In the genomic region with DNA sequence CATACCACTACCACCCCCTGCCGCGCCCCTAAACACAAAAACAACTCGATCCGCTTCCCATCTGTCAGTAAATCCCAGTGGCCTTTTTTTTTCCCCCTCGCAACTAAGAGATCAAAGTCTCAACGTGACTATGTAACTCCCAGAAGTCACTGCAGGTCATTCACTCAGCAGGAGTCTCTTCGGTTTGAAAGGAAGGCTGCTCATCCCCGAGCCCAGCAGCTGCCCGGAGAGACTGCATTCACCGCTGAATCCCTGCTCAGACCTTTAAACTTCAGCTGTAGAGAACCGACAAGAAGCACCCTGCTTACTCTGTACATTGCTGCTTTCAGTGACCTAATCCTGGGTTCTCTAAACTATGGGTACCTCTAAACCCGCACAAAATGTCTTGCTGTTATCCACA, we compare ENCODE assay signal across 9 mouse cellular contexts. TPM values are rescaled to one million over a fixed set of nuclear protein-coding genes. Genes with fewer than 3 reads are reported as not detected.
DNase-seq lines count a peak whose midpoint lies in the region; ATAC-seq lines count a peak whose summit lies in the region.
"Had no signal": no experiment of that assay in that cellular context is flagged by ENCODE, and none has a peak within 500 bp of the region (broad histone marks: within the 10 kb centered on the region; RNA-seq: fewer than 3 reads in every experiment).

No protein-coding gene starts in this region.

- H3K27ac ChIP-seq in heart, embryonic 14.5 days (replicated peaks in 1 of 2; ENCODE audit: control insufficient read depth in 1 of 2, insufficient read depth in 1 of 2, low read depth in 2 of 2, low read length in 2 of 2) = no peak overlapping the region
- no peak overlapping the region for H3K27ac ChIP-seq in forebrain, embryonic 14.5 days (ENCODE audit: low read depth, low read length)
- no peak overlapping the region for H3K27ac ChIP-seq in neural tube, embryonic 12.5 days

- H3K4me3 ChIP-seq in heart, embryonic 14.5 days (ENCODE audit: control insufficient read depth in 1 of 2, insufficient read depth in 1 of 2, low read depth in 1 of 2, low read length in 2 of 2) = no peak overlapping the region
- no peak overlapping the region for H3K4me3 ChIP-seq in forebrain, embryonic 14.5 days (ENCODE audit: low read depth, low read length)
- H3K4me3 ChIP-seq in neural tube, embryonic 12.5 days = no peak overlapping the region

- WGBS in heart, embryonic 14.5 days = 22% methylated on average over 12 of the region's 12 CpGs
- 2% methylated on average over 12 of the region's 12 CpGs for WGBS in forebrain, embryonic 14.5 days
- under 1% methylated on average over 12 of the region's 12 CpGs for WGBS in neural tube, embryonic 12.5 days

- no peaks in the 10 kb centered on the region for H3K27me3 ChIP-seq in heart, embryonic 14.5 days (ENCODE audit: control insufficient read depth, insufficient read depth, low read length)
- no peaks in the 10 kb centered on the region for H3K27me3 ChIP-seq in forebrain, embryonic 14.5 days (replicated peaks; ENCODE audit: control insufficient read depth, insufficient read depth, low read length)
- H3K27me3 ChIP-seq in neural tube, embryonic 12.5 days (replicated peaks) = no peaks in the 10 kb centered on the region

- no peaks in the 10 kb centered on the region for H3K9me3 ChIP-seq in heart, embryonic 14.5 days (ENCODE audit: control insufficient read depth, low read length)
- H3K9me3 ChIP-seq in forebrain, embryonic 14.5 days (replicated peaks; ENCODE audit: control insufficient read depth, low read length) = no peaks in the 10 kb centered on the region
- H3K9me3 ChIP-seq in neural tube, embryonic 12.5 days = no peaks in the 10 kb centered on the region

- H3K36me3 ChIP-seq in heart, embryonic 14.5 days (ENCODE audit: control insufficient read depth, insufficient read depth, low read length) = peaks cover 84% of the 10 kb centered on the region
- no peaks in the 10 kb centered on the region for H3K36me3 ChIP-seq in forebrain, embryonic 14.5 days (ENCODE audit: control insufficient read depth, insufficient read depth, low read length)
- H3K36me3 ChIP-seq in neural tube, embryonic 12.5 days = no peaks in the 10 kb centered on the region

- no peak for ATAC-seq in heart, embryonic 14.5 days (ENCODE audit: insufficient number of reproducible peaks, insufficient read depth, low FRiP score, low read depth)
- ATAC-seq in forebrain, embryonic 14.5 days = peak; percentile 29; the same call in 1 of the 2 replicates
- ATAC-seq in neural tube, embryonic 12.5 days (ENCODE audit: low FRiP score, low read depth) = peak; percentile 29
- ATAC-seq: CD4-positive, CD25-positive, alpha-beta regulatory T cell, adult 4 months had no signal

- H3K9ac ChIP-seq in heart, embryonic 14.5 days (ENCODE audit: low read length) = no peak overlapping the region
- H3K9ac ChIP-seq in forebrain, embryonic 14.5 days (ENCODE audit: low read length) = 0 out of 2 replicates have a peak overlapping the region, but pooled peaks have one; percentile 10
- no peak overlapping the region for H3K9ac ChIP-seq in neural tube, embryonic 12.5 days

- no peaks in the 10 kb centered on the region for H3K4me1 ChIP-seq in heart, embryonic 14.5 days (ENCODE audit: control insufficient read depth in 2 of 2, insufficient read depth in 2 of 2, low read length in 2 of 2)
- H3K4me1 ChIP-seq in forebrain, embryonic 14.5 days (ENCODE audit: control insufficient read depth, insufficient read depth, low read length) = no peaks in the 10 kb centered on the region
- H3K4me1 ChIP-seq in neural tube, embryonic 12.5 days = peaks cover 18% of the 10 kb centered on the region; the same call in 1 of the 2 replicates

- DNase-seq in heart, adult 11 months = no peak
- peak; percentile 51 for DNase-seq in forebrain, embryonic 14.5 days (ENCODE audit: low spot score)
- peak; percentile 46 to 48 for DNase-seq in kidney, postnatal 36 days
- no peak for DNase-seq in thymus, postnatal 14 days
- DNase-seq in B cell, adult 2 months = no peak
- DNase-seq in layer of hippocampus, adult 18-20 months (ENCODE audit: low spot score in 2 of 2) = no peak

- H3K4me2 ChIP-seq in heart, embryonic 14.5 days (ENCODE audit: low read length) = peak overlapping the region; percentile 23; the same call in 1 of the 2 replicates
- peak overlapping the region; percentile 33 for H3K4me2 ChIP-seq in forebrain, embryonic 14.5 days (ENCODE audit: low read length)
- H3K4me2 ChIP-seq in neural tube, embryonic 12.5 days (replicated peaks) = peak overlapping the region; percentile 49

RNA-seq across cellular contexts. Expression of a gene that starts 31.4 kb away (rescaled TPM):
- 45.2 and 46.8 TPM in 2 replicates for polyA plus RNA-seq in heart, embryonic 14.5 days (2014; fragmentation: Nextera tagmentation; extraction: Ambion mirVana)
- 0.54 and 0.57 TPM in 2 replicates for polyA plus RNA-seq in forebrain, embryonic 14.5 days (2014; fragmentation: Nextera tagmentation; extraction: Ambion mirVana)
- 3.8 and 4.0 TPM in 2 replicates for polyA plus RNA-seq in neural tube, embryonic 12.5 days (2016; fragmentation: Nextera tagmentation; extraction: Ambion mirVana)
- total RNA-seq in layer of hippocampus, adult 18-20 months (2021) = 1 to 10 TPM; 1.4 to 1.6 TPM

Comparison
In these comparisons a context has a peak if more than half of its experiments do, and no peak if none do; other contexts are left out.
1. DNase-seq: peak in forebrain, embryonic 14.5 days (single experiment) and kidney, postnatal 36 days (2 of 2); none in heart, adult 11 months (single experiment), thymus, postnatal 14 days (single experiment), B cell, adult 2 months (0 of 2) and layer of hippocampus, adult 18-20 months (0 of 2).
2. Peak in every context shown above with its lines, with median percentiles within 50 percentile points of each other: H3K4me2 ChIP-seq.